Mouse (Mus musculus) megakaryocyte, embryonic 14.5 days (primary cell): ENCODE data around the gene Sdk2.

Experiments
- FLI1 ChIP-seq: IDR thresholded peaks from 2 replicates; pipeline ENCODE4 v1.6.1; 2012; ENCODE audit warnings: low read length, inconsistent platforms, mixed read lengths
- GATA1 ChIP-seq: IDR thresholded peaks from 3 replicates; pipeline ENCODE4 v1.6.1; 2012; ENCODE audit warnings: mixed read lengths, low read length, inconsistent platforms, borderline replicate concordance

DNA sequence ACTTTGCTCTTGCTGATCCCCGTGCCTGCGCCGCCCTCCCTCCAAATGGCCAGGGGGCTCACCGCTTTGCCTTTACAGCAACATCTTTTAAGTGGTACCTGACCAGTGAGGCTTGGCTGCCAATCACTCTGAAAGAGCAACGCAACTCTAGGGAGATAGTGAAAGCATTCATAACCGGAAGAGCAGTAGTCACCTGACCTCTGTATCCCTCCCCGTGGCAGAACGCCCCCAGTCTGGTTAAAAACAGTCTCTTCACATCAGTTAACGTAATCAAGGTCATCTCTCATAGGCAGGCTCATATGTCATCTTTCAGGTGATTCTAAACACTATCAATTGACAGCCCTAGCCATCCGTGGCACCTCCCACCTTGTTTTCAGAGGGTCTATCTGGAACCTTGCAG, 5.8 kb upstream of the Sdk2 start:
- TF ChIP-seq GATA1 (no peak), FLI1 (no peak)
